Mouse (Mus musculus): ENCODE data around the gene Bcl2.

Bcl2 gene

GRCm38 (mm10) chr1:106620174-106620931, 93.7 kb downstream of the Bcl2 start:
- DNase-seq (ENCODE audit: low spot score in 2 of 2) = no peak

GRCm38 (mm10) chr1:106618814-106619213, 95.3 kb downstream of the Bcl2 start:
- DNase-seq (ENCODE audit: low spot score in 2 of 2) = no peak

GRCm38 (mm10) chr1:106616955-106617354, 97.1 kb downstream of the Bcl2 start:
- DNase-seq (ENCODE audit: low spot score in 2 of 2) = no peak

GRCm38 (mm10) chr1:106613371-106613770, 100.7 kb downstream of the Bcl2 start:
- DNase-seq (ENCODE audit: low spot score in 2 of 2) = no peak

GRCm38 (mm10) chr1:106612166-106613031, 101.7 kb downstream of the Bcl2 start:
- no peak for DNase-seq (ENCODE audit: low spot score in 2 of 2)

GRCm38 (mm10) chr1:106611246-106611645, 102.8 kb downstream of the Bcl2 start:
- no peak for DNase-seq (ENCODE audit: low spot score in 2 of 2)

GRCm38 (mm10) chr1:106608098-106608778, 105.8 kb downstream of the Bcl2 start:
- no peak for DNase-seq (ENCODE audit: low spot score in 2 of 2)

GRCm38 (mm10) chr1:106606951-106607350, 107.1 kb downstream of the Bcl2 start:
- no peak for DNase-seq (ENCODE audit: low spot score in 2 of 2)

GRCm38 (mm10) chr1:106603406-106603805, 110.7 kb downstream of the Bcl2 start:
- DNase-seq (ENCODE audit: low spot score in 2 of 2) = no peak

GRCm38 (mm10) chr1:106602941-106603340, 111.1 kb downstream of the Bcl2 start:
- DNase-seq (ENCODE audit: low spot score in 2 of 2) = no peak

GRCm38 (mm10) chr1:106602536-106602935, 111.5 kb downstream of the Bcl2 start:
- no peak for DNase-seq (ENCODE audit: low spot score in 2 of 2)

GRCm38 (mm10) chr1:106601247-106601646, 112.8 kb downstream of the Bcl2 start:
- DNase-seq (ENCODE audit: low spot score in 2 of 2) = no peak

- no peak for DNase-seq (ENCODE audit: low spot score in 2 of 2)
Observed at GRCm38 (mm10) chr1:106600841-106601240, 113.2 kb downstream of the Bcl2 start.

- DNase-seq (ENCODE audit: low spot score in 2 of 2) = no peak
Observed at GRCm38 (mm10) chr1:106598292-106598583, 115.8 kb downstream of the Bcl2 start.

GRCm38 (mm10) chr1:106597575-106598291, 116.3 kb downstream of the Bcl2 start:
- DNase-seq (ENCODE audit: low spot score in 2 of 2) = no peak

- no peak for DNase-seq (ENCODE audit: low spot score in 2 of 2)
Observed at GRCm38 (mm10) chr1:106596380-106596779, 117.7 kb downstream of the Bcl2 start.

GRCm38 (mm10) chr1:106595286-106595885, 118.7 kb downstream of the Bcl2 start:
- no peak for DNase-seq (ENCODE audit: low spot score in 2 of 2)

GRCm38 (mm10) chr1:106591180-106591774, 122.8 kb downstream of the Bcl2 start:
- DNase-seq (ENCODE audit: low spot score in 2 of 2) = no peak

GRCm38 (mm10) chr1:106589141-106589540, 124.9 kb downstream of the Bcl2 start:
- DNase-seq (ENCODE audit: low spot score in 2 of 2) = no peak

GRCm38 (mm10) chr1:106587866-106588470, 126.1 kb downstream of the Bcl2 start:
- DNase-seq (ENCODE audit: low spot score in 2 of 2) = no peak

- DNase-seq (ENCODE audit: low spot score in 2 of 2) = no peak
Observed at GRCm38 (mm10) chr1:106586761-106587160, 127.3 kb downstream of the Bcl2 start.

All from right cerebral cortex, postnatal 36 days (tissue).